Mouse (Mus musculus): Measurements from ENCODE around the gene Gm21973.

The Gm21973 gene

DNA sequence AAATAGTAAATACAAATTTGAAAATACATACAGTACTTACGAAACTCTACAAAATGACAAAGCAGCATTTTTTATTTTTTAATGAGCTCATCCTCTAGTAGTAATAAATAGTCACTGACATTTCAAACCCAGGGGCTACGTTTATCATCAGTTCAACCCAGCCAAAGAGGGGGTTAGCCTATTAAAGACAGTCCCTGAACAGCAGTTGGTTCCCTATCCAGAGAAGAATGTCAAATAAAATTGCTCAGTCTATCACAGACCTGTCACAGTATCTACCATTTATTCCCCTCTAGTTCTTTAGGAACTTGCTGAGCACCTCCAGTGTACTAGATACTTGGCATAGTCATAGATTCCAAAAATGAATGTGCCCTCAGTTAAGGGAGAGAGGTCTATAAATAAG is 62.1 kb downstream of the Gm21973 start:
- DNase-seq (ENCODE audit: extremely low spot score, low read depth, low spot score) = no peak

GRCm38 (mm10) chr15:10399795-10400194 is 74.6 kb downstream of the Gm21973 start:
- DNase-seq (ENCODE audit: extremely low spot score, low read depth, low spot score) = no peak

GRCm38 (mm10) chr15:10400415-10400814 is 75.2 kb downstream of the Gm21973 start:
- no peak for DNase-seq (ENCODE audit: extremely low spot score, low read depth, low spot score)

GRCm38 (mm10) chr15:10409842-10410241 is 84.7 kb downstream of the Gm21973 start:
- DNase-seq (ENCODE audit: extremely low spot score, low read depth, low spot score) = no peak

- DNase-seq (ENCODE audit: extremely low spot score, low read depth, low spot score) = no peak
Observed at GRCm38 (mm10) chr15:10410881-10411280, 85.7 kb downstream of the Gm21973 start.

GRCm38 (mm10) chr15:10413656-10414055 is 88.5 kb downstream of the Gm21973 start:
- DNase-seq (ENCODE audit: extremely low spot score, low read depth, low spot score) = no peak

DNA sequence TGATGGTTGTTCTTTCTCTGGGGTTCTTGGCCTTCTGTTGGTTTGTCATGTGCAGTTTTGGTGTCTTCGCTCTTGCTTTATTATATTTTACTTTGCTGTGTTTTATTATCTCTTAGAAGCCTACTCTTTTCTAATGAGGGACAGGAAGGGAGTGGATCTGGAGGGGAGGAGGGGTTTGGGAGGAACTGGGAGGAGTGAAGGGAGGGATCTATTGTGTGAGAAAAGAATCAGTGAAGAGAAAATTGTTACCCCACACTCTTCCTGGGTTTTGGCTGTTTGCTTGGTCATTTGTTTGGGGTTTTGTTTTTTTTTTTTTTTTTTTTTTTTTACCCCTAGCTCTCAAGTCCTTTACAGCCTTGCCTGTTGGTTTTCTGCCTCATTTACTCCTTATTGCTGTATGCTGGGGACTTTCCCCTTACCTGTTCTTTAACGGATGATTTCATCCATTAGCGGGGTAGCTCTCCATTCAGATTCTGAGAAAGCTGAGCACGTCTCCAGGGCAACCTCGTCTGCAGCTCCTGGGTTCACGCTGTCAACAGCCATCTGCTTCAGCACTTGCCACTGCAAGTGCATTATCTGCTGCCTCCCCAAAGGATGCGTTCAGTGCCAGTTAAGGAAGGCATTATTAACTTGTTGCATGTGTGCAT is 96.1 kb downstream of the Gm21973 start:
- DNase-seq (ENCODE audit: extremely low spot score, low read depth, low spot score) = no peak

DNA sequence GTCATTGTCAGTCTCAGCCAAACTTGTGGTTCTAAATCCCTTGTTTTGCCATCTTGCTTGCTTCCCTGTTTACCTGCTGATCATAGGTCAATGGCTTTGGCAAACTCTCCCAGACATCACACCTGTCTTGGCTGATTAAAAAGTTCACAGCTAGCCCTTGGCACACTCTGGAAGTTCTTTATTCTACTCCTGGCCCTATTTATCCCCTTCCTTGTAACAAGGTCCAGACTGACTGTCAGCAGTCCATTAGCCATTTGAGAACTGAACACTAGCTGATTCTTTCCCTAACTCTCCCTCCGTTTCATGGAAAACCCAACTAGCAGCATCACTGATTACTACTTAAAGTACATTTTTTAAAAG is 96.6 kb downstream of the Gm21973 start:
- no peak for DNase-seq (ENCODE audit: extremely low spot score, low read depth, low spot score)

Data from hindlimb bud, embryonic 11.5 days (tissue).